Mouse (Mus musculus): Measurements from ENCODE around the gene Rnf41.

The Rnf41 gene

GRCm38 (mm10) chr10:128411211-128412054 is at the start of gene Rnf41, which contains the start of gene Nabp2:
TSS of gene Rnf41 (plus strand) at chr10:128411657.
TSS of gene Nabp2 (minus strand) at chr10:128411492.
- DNase-seq = peak; percentile 95

- no peak for DNase-seq
These were observed 49.6 kb upstream of the Rnf41 start for GRCm38 (mm10) chr10:128361836-128362235.

GRCm38 (mm10) chr10:128362568-128362967 is 48.9 kb upstream of the Rnf41 start:
- no peak for DNase-seq

GRCm38 (mm10) chr10:128367899-128368401 is 43.5 kb upstream of the Rnf41 start:
- DNase-seq = no peak

- DNase-seq = peak; percentile 97
These were observed 42.8 kb upstream of the Rnf41 start, which contains the start of gene Coq10a for GRCm38 (mm10) chr10:128368402-128369217. TSS of gene Coq10a (minus strand) at chr10:128368997.

GRCm38 (mm10) chr10:128369218-128369543 is 42.3 kb upstream of the Rnf41 start:
- DNase-seq = no peak

- DNase-seq = peak; percentile 54
These were observed 41.9 kb upstream of the Rnf41 start for GRCm38 (mm10) chr10:128369599-128369998.

- no peak for DNase-seq
These were observed 41.4 kb upstream of the Rnf41 start for GRCm38 (mm10) chr10:128370021-128370420.

GRCm38 (mm10) chr10:128370601-128371000 is 40.9 kb upstream of the Rnf41 start:
- DNase-seq = no peak

- no peak for DNase-seq
These were observed 39.3 kb upstream of the Rnf41 start for GRCm38 (mm10) chr10:128372142-128372541.

GRCm38 (mm10) chr10:128372989-128373748 is 38.3 kb upstream of the Rnf41 start:
- DNase-seq = peak; percentile 9

- DNase-seq = peak; percentile 25
These were observed 37.1 kb upstream of the Rnf41 start for GRCm38 (mm10) chr10:128374393-128374792.

GRCm38 (mm10) chr10:128376099-128376454 is 35.4 kb upstream of the Rnf41 start:
- no peak for DNase-seq

- peak; percentile 85 for DNase-seq
These were observed 34.8 kb upstream of the Rnf41 start, which contains the start of gene Ankrd52 for GRCm38 (mm10) chr10:128376455-128377211. TSS of gene Ankrd52 (plus strand) at chr10:128377115.

- peak; percentile 56 for DNase-seq
These were observed 34.1 kb upstream of the Rnf41 start for GRCm38 (mm10) chr10:128377222-128377939.

GRCm38 (mm10) chr10:128377940-128378448 is 33.5 kb upstream of the Rnf41 start:
- peak; percentile 23 for DNase-seq

- peak; percentile 39 for DNase-seq
These were observed 33.0 kb upstream of the Rnf41 start for GRCm38 (mm10) chr10:128378462-128378861.

GRCm38 (mm10) chr10:128379260-128379659 is 32.2 kb upstream of the Rnf41 start:
- peak; percentile 48 for DNase-seq

- DNase-seq = peak; percentile 12
These were observed 30.9 kb upstream of the Rnf41 start for GRCm38 (mm10) chr10:128380565-128380964.

GRCm38 (mm10) chr10:128382482-128382881 is 29.0 kb upstream of the Rnf41 start:
- DNase-seq = no peak

GRCm38 (mm10) chr10:128385902-128386301 is 25.6 kb upstream of the Rnf41 start:
- no peak for DNase-seq

Measured in cerebellum, adult 11-12 months (tissue).